Mouse (Mus musculus) erythroblast, embryonic 14.5 days (primary cell): ENCODE data around the gene Mbnl2. TPM values are rescaled to one million over a fixed set of nuclear protein-coding genes. Genes with fewer than 3 reads are reported as not detected.

Experiments
- H3K27me3 ChIP-seq: 2 replicates; pipeline ENCODE4 v1.6.1; 2012; ENCODE audit warnings: inconsistent platforms; ENCODE audit not compliant: control insufficient read depth
- H3K36me3 ChIP-seq: 2 replicates; pipeline ENCODE4 v1.6.1; 2012; ENCODE audit warnings: mild to moderate bottlenecking, inconsistent platforms; ENCODE audit not compliant: control insufficient read depth
- H3K4me1 ChIP-seq: 2 replicates; pipeline ENCODE4 v1.6.1; 2012; ENCODE audit warnings: inconsistent platforms; ENCODE audit not compliant: control insufficient read depth
- H3K4me3 ChIP-seq: replicated peaks from 2 replicates; pipeline ENCODE3; 2012; ENCODE audit warnings: moderate library complexity, mild to moderate bottlenecking, inconsistent platforms
- H3K9me3 ChIP-seq: 2 replicates; pipeline ENCODE4 v1.6.1; 2012; ENCODE audit warnings: low read length, inconsistent platforms, mixed read lengths; ENCODE audit not compliant: control insufficient read depth
- GATA1 ChIP-seq: IDR thresholded peaks from 2 replicates; pipeline ENCODE4 v1.6.1; 2012; ENCODE audit warnings: low read length, inconsistent platforms, mixed read lengths
- TAL1 ChIP-seq: IDR thresholded peaks from 3 replicates; pipeline ENCODE4 v1.6.1; 2012; ENCODE audit warnings: low read length, inconsistent platforms, mixed read lengths
- polyA plus RNA-seq: library from polyadenylated mRNA; stranded (reverse); fragments of >175 nt; gene quantifications from 2 replicates; pipeline ENCODE4 v1.2.3, GENCODE M21; 2012

Mbnl2 gene
- 0.14 and 0.18 TPM in 2 replicates for polyA plus RNA-seq

DNA sequence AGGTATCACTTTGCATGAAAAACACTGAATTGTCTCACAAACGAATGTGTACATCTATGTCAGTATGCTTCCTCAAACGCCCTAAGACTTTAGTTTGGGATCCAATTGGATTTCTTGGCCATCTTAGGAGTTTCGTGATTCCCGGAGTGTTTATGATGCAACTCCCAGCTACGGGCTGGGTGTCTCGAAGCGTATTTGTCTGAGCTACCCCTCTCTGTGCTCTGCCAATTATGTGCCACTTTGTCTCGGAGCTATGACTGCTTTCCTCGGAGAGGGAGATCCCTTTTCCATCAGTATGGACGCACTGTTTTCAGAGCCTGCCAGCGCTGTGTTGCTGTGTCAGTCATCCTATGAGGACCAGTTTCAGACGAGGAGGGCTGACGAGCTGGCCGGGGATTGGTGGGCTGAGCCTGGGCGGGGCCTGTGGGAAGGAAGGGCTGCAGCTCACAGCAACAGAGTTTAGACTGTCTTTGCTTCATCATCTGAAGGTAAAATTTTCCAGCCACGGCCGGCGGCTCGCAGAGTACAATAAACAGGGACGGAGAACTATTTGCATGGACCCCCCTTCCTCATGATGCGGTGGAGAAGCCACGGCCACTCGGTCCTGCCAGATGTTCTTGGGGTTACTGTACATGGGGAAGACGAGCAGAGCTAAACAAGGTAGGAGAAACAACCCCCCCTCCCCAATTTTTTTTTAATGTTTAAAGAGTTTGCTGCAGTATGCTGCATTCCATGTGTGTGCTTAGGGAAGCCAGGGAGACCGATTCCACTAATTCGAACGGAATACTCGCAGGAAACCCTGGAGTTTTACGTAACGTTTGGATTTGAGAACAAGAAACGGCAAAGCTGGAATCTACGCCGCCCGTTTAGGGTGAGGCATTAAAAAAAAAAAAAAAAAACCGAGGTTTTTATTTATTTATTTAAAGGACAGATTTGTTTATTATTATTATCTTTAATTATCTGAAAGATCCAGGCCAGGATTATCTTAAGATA, at the start of gene Mbnl2:
Gene Mbnl2 (plus strand): TSS at position 424 of the 993 bp plus-strand sequence.
- Histone ChIP-seq H3K36me3 (no peaks in the 10 kb centered on the region), H3K27me3 (no peaks in the 10 kb centered on the region), H3K4me1 (peaks cover 41% of the 10 kb centered on the region), H3K9me3 (no peaks in the 10 kb centered on the region), H3K4me3 (peak within 1 kb of the TSS; percentile 76)
- no peak for TF ChIP-seq GATA1
- TF ChIP-seq TAL1: no peak

DNA sequence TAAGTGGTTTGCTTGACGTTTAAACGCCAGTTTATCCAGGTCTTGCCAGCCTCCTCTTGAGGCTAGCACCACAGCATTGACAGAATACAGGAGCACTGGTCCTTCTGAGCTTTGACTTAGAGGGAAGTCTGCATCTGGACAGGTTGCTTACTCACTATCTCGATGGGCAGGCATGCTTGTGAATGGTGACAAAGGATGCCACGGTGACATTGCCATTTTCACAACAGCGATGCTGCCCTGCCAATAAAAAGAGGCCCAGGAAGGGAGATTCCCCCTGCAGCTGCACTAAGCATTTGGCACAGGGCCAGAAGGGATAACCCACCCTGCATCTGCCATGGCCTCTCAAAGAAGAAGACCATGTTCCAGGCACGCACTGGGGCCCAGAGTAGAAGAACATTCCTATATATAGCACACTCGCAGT, 43.4 kb upstream of the Mbnl2 start:
- Histone ChIP-seq H3K36me3 (no peaks in the 10 kb centered on the region), H3K4me3 (no peak overlapping the region), H3K27me3 (no peaks in the 10 kb centered on the region), H3K4me1 (no peaks in the 10 kb centered on the region), H3K9me3 (no peaks in the 10 kb centered on the region)
- no peak for TF ChIP-seq TAL1
- no peak for TF ChIP-seq GATA1

DNA sequence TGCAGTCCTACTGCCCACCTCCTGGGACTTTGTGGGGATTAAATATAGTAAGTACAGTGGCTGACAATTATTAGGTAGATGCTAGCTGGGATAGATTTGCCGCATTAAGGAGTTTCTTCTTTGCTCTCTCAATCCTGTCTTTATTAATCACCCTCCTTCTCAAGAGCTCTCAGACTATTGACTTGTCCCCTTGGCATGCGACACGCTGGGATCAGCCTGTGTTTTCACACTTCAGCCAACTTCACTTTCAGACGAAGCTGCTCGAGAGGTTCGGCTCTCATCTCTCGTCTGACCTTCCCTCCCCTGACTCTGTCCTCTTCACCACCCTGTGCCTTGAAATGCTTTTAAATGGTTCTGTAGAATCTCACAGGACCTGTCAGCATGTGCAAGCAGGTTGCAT, 39.9 kb upstream of the Mbnl2 start:
- no peaks in the 10 kb centered on the region for H3K27me3 ChIP-seq
- no peak overlapping the region for H3K4me3 ChIP-seq
- no peaks in the 10 kb centered on the region for H3K36me3 ChIP-seq
- TF ChIP-seq GATA1: no peak
- TF ChIP-seq TAL1: no peak
- H3K4me1 ChIP-seq: no peaks in the 10 kb centered on the region
- H3K9me3 ChIP-seq: no peaks in the 10 kb centered on the region

DNA sequence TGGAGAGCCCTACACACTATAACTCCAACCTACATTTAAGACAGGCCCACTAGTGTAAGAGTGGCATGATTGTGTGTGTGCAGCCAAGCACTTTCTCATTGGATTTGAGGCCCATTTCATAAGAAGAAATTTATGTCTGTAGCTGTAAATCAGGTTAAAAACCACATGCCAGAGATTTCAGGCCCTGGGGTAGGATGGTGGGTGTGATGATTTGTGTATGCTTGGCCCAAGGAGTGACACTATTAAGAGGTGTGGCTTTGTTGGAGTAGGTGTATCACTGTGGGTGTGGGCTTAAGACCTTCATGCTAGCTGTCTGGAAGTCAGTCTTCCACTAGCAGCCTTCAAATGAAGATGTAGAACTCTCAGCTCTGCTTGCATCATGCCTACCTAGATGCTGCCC, 37.0 kb upstream of the Mbnl2 start:
- Histone ChIP-seq H3K4me1 (no peaks in the 10 kb centered on the region), H3K9me3 (no peaks in the 10 kb centered on the region), H3K27me3 (no peaks in the 10 kb centered on the region), H3K4me3 (no peak overlapping the region), H3K36me3 (no peaks in the 10 kb centered on the region)
- no peak for TF ChIP-seq TAL1
- no peak for TF ChIP-seq GATA1

DNA sequence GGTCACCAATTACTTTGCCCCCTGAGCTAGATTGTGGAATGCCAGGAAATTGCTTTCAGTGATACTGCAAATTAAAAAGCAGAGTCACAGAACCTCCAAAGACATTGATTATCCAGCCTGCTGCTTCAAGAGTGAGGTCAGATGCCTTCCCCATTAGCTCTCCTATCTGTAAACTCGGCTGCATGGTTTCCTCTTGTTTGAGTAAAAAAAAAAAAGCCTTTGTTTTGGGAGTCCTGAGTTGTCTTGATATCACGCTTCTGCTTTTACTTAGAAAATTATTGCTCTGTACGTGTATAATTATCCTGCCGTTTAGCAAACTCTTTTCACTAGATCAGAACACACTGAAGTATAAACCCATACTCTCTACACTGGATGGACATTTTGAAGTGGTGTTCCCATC, 35.3 kb upstream of the Mbnl2 start:
- H3K4me3 ChIP-seq: no peak overlapping the region
- H3K27me3 ChIP-seq: no peaks in the 10 kb centered on the region
- no peaks in the 10 kb centered on the region for H3K9me3 ChIP-seq
- no peak for TF ChIP-seq TAL1
- TF ChIP-seq GATA1: no peak
- no peaks in the 10 kb centered on the region for H3K36me3 ChIP-seq
- no peaks in the 10 kb centered on the region for H3K4me1 ChIP-seq

DNA sequence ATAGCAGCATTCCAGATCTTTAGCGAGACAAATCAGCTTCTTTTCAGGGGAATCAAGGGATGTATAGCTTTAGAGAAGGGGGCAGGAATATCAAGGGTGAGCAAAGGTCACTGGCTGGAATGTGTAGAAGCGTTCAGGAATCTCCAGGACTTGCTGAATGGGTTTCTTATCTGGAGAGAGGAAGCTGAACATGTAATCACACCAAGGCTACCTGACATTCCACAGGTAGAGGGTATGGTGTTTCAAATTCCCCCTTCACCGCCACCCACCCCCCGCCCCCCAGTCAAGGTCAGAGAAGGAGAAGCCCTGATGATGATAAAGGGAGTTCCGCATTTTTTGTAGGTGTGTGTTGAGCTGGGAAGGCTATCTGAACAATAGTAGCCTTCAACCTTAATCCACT, 32.8 kb upstream of the Mbnl2 start:
- H3K4me1 ChIP-seq: no peaks in the 10 kb centered on the region
- TF ChIP-seq GATA1: no peak
- TF ChIP-seq TAL1: no peak

DNA sequence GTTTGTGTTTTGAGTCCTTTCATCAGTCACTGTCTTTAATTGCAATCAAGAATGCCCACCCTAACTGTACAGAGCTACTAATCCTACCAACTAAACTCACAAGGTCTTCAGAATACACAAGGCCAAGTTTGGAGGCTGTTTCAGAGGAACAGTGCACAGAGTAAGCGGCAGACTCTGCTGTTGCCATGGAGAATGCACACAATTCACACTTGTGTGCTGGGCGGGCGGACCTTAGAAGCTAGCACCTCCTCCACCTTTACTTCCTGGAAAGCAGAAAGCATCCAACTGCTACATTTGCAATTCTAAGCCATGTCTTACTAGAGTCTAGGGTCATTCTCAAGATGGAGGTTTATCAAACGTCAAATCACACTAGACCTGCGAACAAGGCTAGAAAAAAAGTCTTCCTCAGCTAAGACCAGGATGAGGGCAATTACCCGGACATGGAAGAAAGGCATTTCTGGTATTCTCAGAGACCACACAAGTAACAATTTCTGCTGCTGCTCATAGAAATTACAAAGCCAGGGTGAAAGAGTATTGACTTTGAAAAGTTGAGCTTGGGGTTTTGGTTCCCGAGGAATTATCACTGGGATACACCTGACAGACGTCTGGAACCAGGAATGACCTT, 30.3 kb upstream of the Mbnl2 start:
- H3K27me3 ChIP-seq: no peaks in the 10 kb centered on the region
- H3K36me3 ChIP-seq: no peaks in the 10 kb centered on the region
- H3K4me3 ChIP-seq: no peak overlapping the region
- H3K9me3 ChIP-seq: no peaks in the 10 kb centered on the region
- TF ChIP-seq TAL1: no peak
- TF ChIP-seq GATA1: no peak
- H3K4me1 ChIP-seq: no peaks in the 10 kb centered on the region

More for the DNA sequence above, 32.8 kb upstream of the Mbnl2 start:
- Histone ChIP-seq H3K36me3 (no peaks in the 10 kb centered on the region), H3K27me3 (no peaks in the 10 kb centered on the region), H3K9me3 (no peaks in the 10 kb centered on the region), H3K4me3 (no peak overlapping the region)

DNA sequence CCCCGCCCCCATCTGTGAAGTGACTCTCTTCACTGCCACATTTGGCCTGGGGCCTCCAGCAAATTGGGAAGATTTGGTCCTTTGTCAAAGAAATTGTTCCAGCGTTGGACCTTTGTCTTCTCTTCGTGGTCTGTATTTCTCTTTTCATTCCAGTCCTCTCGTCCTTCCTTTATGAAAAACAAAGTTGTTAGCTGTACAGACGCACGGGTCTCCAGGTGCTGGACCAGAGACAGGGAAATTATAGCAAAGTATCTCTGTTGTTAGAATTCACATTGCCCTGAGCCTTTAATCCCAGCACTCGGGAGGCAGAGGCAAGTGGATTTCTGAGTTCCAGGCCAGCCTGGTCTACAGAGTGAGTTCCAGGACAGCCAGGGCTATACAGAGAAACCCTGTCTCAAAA, 22.1 kb upstream of the Mbnl2 start:
- Histone ChIP-seq H3K27me3 (no peaks in the 10 kb centered on the region), H3K36me3 (no peaks in the 10 kb centered on the region), H3K4me3 (no peak overlapping the region), H3K4me1 (no peaks in the 10 kb centered on the region), H3K9me3 (peaks cover 6% of the 10 kb centered on the region)
- TF ChIP-seq TAL1 (no peak), GATA1 (no peak)

DNA sequence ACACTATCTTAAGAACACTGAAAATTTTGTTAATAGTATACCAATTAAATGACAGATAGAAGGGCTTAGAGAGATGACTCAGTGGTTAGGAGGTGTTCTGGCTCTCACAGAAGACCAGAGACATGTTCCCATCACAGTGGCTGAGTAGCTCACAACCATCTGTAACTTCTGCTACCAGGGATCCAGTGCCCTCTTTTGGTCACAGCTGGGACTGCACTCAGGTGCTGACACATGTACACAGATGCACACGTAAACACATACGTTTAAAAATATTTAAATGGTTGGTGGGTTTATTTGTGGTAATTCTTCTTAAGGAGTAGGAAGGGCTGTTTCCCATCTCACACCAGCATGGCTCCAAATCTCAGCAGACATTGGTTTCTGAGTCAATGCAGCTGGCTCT, 19.3 kb upstream of the Mbnl2 start:
- Histone ChIP-seq H3K9me3 (peaks cover 6% of the 10 kb centered on the region), H3K4me1 (no peaks in the 10 kb centered on the region), H3K36me3 (no peaks in the 10 kb centered on the region), H3K4me3 (no peak overlapping the region), H3K27me3 (no peaks in the 10 kb centered on the region)
- no peak for TF ChIP-seq GATA1
- no peak for TF ChIP-seq TAL1
